Mouse (Mus musculus) thymus, adult 2 months (tissue): ENCODE measurements around the gene Ppara.

Experiments used
- CTCF ChIP-seq: fragments of 200-500 bp; IDR thresholded peaks from 2 replicates; pipeline ENCODE4 v1.5.1; 2012; ENCODE audit warnings: mild to moderate bottlenecking, control low read depth, low read length, moderate library complexity, borderline replicate concordance; ENCODE audit not compliant: control insufficient read depth, poor library complexity, insufficient read depth; ENCODE audit errors: extremely low read depth
- POLR2A ChIP-seq: fragments of 200-500 bp; IDR thresholded peaks from 2 replicates; pipeline ENCODE4 v1.6.1; 2012; ENCODE audit warnings: mild to moderate bottlenecking, low read length, control low read depth, moderate library complexity; ENCODE audit not compliant: control insufficient read depth, poor library complexity, insufficient read depth; ENCODE audit errors: extremely low read depth

- TF ChIP-seq CTCF (no peak), POLR2A (no peak)
These were observed at the start of gene Ppara for GRCm38 (mm10) chr15:85734571-85735033.
